13 mouse cellular contexts compared by ENCODE assay signal in genomic region chr1:180507291-180507791, GRCm38 (mm10). TPM values are rescaled to one million over a fixed set of nuclear protein-coding genes. Genes with fewer than 3 reads are reported as not detected.
DNase-seq lines count a peak whose midpoint lies in the region; TF ChIP-seq lines count a peak whose summit lies in the region.
"Had no signal": no experiment of that assay in that cellular context is flagged by ENCODE, and none has a peak within 500 bp of the region (broad histone marks: within the 10 kb centered on the region; RNA-seq: fewer than 3 reads in every experiment).

No protein-coding gene starts in this region.

- peak; percentile 27 for DNase-seq in 3T3-L1 (ENCODE audit: low read depth, low spot score)
- peak; percentile 22 to 29 for DNase-seq in adrenal gland, adult 18-20 months (ENCODE audit: low spot score in 2 of 2)
- peak; percentile 83 for DNase-seq in cerebellum, adult 9-11 months
- DNase-seq in left cerebral cortex, adult 18-20 months (ENCODE audit: low spot score in 2 of 2): peak; percentile 75 to 79
- DNase-seq in natural killer cell, adult 2 months (ENCODE audit: low spot score in 2 of 2): no peak
- no peak for DNase-seq in kidney, postnatal 14 days
- DNase-seq in kidney, postnatal 25 days: no peak
- no peak for DNase-seq in kidney, adult 2 months
- DNase-seq: thymus, adult 2 months had no signal

- no peak for TF ChIP-seq CTCF in kidney, adult 2 months (conservative IDR thresholded peaks at IDR 0.05; ENCODE audit: insufficient read depth, insufficient read length, low read depth, low read length)

- no peak overlapping the region for H3K27ac ChIP-seq in kidney, adult 2 months (ENCODE audit: insufficient read depth, low read depth, low read length)
- H3K27ac ChIP-seq: forebrain, embryonic 10.5 days; hindbrain, embryonic 15.5 days; liver, embryonic 14.5 days; neural tube, embryonic 13.5 days had no signal

- 67% methylated on average over 7 of the region's 7 CpGs for WGBS in kidney, adult 2 months

- H3K27me3 ChIP-seq in kidney, adult 2 months (replicated peaks; ENCODE audit: control insufficient read depth, insufficient read depth, low read length): no peaks in the 10 kb centered on the region
- H3K27me3 ChIP-seq: hindbrain, embryonic 15.5 days; neural tube, embryonic 13.5 days had no signal

- no peak overlapping the region for H3K4me3 ChIP-seq in kidney, adult 2 months (ENCODE audit: insufficient read depth, low read depth, low read length)
- H3K4me3 ChIP-seq: forebrain, embryonic 10.5 days; hindbrain, embryonic 15.5 days; neural tube, embryonic 13.5 days had no signal

- no peaks in the 10 kb centered on the region for H3K4me1 ChIP-seq in kidney, adult 2 months (ENCODE audit: control insufficient read depth, insufficient read depth, low read length)
- H3K4me1 ChIP-seq: hindbrain, embryonic 15.5 days; neural tube, embryonic 13.5 days had no signal

- no peak for TF ChIP-seq POLR2A in kidney, adult 2 months (IDR thresholded peaks at IDR 0.05; ENCODE audit: low read depth, low read length)

- no peaks in the 10 kb centered on the region for H3K36me3 ChIP-seq in kidney, adult 2 months (ENCODE audit: control insufficient read depth, insufficient read depth, low read length)
- H3K36me3 ChIP-seq: forebrain, embryonic 10.5 days; hindbrain, embryonic 15.5 days; neural tube, embryonic 13.5 days had no signal

RNA-seq across cellular contexts. Expression of gene Stum, which starts 24.0 kb away (rescaled TPM):
- total RNA-seq in adrenal gland, adult 18-20 months (2021): under 1 TPM; 0.33 to 0.86 TPM
- 100 to 1,000 TPM; 171 to 180 TPM for total RNA-seq in left cerebral cortex, adult 18-20 months (2021)
- 0.69 and 1.1 TPM in 2 replicates for polyA plus RNA-seq in kidney, adult 2 months (2012; rRNA removed)

Comparison
In these comparisons a context has a peak if more than half of its experiments do, and no peak if none do; other contexts are left out.
1. DNase-seq: peak in 3T3-L1 (single experiment), adrenal gland, adult 18-20 months (2 of 2), cerebellum, adult 9-11 months (single experiment) and left cerebral cortex, adult 18-20 months (2 of 2); none in natural killer cell, adult 2 months (0 of 2), kidney, postnatal 14 days (single experiment), kidney, postnatal 25 days (0 of 2) and kidney, adult 2 months (single experiment).
2. RNA of gene Stum, which starts 24.0 kb away (total RNA-seq): 171 to 180 TPM in left cerebral cortex, adult 18-20 months; 0.33 to 0.86 TPM in adrenal gland, adult 18-20 months; every median in the first group is over 10 times any median in the second.